Mouse (Mus musculus): ENCODE measurements at regions not wholly inside any gene's neighbourhood (a gene's known extent, or its start where the extent isn't known, plus 50 kb on each side); places are given as distances from the start of the nearest gene placed in this dataset.

DNA sequence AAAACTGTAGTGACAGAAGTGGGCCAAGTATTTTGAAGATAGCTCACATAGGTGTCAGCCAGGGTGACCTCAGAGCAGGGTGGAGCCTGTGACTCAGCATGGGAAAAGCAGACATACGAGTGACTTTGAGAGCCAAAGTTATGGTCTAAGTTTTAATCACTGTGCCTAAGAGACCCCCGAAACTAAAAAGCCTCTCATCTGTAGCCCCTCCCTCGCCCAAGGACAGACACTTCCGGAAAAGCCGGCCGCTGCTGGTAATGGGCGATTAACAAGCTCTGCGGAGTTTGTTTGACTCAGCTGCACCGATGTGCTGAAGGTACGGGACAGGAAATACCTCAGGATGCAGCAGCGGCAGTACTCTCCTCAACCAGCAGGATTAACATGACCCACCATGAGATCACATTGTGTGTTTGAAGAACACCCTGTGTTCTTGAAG is 182.1 kb upstream of the Foxn2 start:
- no peak for DNase-seq

DNA sequence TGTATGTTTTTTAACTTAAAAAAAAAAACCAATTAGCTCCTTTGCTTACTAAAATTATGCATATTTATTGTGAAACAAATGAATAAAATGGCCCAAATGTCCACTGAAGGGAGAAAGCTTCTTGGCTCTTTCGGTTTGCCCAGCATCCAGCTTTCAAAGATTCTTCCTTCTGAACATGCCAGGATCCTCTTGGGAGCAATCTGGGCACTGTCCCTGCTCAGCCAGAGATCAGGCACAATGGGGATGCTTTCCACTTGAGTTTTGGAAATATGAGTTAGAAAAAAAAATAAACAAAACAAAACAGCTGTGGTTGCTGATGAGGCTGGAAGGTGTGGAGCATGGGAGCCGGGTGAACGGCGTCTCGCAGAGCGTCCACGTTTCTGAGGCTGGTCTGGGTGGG is 180.3 kb upstream of the Foxn2 start:
- no peak for DNase-seq

DNA sequence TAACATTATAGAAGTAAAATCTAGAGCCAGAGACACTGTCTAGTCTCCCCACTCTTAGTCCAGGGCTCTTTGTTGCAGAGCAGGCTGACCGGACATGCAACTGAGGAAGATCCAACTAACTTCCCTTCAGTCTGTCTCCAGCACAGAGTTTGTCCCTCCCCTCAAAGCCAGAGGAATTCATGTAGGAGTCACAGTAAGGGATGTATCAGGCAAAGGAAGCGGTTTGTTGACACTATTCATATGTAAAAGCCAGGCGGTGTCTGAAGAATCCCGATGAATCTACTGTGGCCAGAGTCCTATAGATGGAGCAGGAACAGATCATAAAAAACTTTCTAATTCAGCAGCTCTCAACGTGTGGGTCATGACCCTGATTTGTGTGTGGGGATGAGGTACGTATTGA is 179.7 kb upstream of the Foxn2 start:
- no peak for DNase-seq

DNA sequence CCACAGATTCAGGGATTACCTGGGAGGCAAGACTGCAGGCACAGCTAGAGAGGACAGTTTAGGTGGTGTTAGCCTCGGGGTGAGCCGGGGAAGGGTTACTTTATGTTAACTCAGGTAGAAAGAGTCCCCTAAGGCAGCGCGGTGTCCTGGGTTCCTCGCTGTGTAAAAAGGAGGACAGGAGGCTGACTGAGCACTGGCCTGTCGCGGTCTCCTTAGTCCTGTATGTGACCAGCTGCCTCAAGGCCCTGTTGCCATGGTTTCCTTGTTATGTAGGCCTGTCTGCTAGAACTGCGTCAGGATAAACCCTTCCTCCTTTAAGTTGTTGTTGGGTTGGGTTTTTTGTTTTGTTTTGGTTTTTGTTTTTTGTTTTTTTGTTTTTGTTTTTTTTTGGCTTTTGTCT is 179.0 kb upstream of the Foxn2 start:
- DNase-seq = peak; percentile 53

DNA sequence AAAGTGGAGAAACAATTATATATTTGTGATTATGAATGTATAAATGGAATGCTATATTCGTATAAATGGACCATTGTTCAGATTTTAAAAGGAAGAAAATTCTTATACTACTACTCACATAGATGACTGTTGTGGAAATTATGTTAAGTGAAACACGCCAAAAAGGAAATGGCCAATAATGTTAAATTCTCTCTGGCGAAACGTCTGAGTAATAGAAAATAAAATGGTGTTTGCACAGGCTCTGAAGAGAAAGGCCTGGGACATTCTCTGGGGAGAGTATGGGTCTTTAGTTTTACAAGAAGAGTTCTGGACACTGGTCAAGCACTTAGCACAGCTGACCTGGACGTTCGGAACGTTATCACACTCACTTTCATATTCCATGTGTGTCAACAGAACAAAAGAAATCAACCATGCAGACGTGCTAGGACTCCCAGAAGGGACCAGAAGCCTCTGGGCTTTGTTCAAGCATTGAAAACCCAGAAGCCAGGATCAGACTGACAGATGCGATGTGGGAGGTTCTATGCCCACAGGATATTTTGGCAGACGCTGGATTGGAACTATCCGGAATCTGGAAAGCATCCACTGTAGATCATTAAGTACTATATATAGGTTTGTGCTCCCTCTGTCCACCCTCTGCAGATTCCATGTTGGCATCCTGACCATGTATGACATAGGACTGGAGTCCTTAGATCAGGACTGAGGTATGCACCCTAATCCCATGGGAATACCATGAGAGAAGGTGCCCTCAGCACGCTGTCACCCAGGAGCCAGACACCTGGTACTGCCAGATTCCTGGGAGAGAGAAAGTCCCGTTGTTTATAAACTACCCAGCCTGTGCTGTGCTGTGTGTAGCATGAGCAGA is 178.0 kb upstream of the Foxn2 start:
- no peak for DNase-seq

DNA sequence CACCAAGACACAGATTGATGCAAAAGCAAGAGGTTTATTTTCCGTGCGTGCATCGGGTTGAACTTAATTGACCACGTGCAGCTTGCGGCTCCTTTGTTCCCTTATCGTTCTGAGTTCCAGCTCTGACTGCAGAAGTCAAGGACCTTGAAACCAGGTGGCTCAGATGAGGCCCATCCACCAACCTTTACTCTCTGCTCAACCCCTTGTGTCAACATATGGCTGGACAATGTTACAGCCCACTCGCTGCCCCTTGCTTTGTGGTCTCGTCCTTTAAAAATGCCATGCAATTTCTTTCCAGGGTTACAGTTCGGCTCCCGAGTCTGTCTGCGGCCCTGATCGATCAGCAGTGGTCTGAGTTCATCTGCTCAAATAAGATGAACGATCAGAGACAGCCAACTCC is 175.2 kb upstream of the Foxn2 start:
- DNase-seq = no peak

DNA sequence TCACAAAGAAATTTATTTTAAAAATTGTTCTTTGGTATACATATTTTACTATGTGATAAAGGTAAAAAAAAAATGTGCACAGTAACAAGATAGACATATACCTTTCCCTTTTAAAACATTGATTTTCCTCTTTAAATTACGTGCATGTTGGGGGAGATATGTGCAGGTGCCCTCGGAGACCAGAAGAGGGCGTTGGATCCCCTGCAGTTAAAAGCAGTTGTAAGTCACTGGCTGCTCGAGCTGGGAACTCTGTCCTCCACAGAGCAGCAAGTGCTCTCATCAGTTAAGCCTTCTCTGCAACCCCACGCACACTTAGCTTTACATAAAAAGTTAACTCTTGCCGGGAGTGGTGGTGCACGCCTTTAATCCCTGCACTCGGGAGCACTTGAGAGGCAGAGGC is 172.3 kb upstream of the Foxn2 start:
- no peak for DNase-seq

DNA sequence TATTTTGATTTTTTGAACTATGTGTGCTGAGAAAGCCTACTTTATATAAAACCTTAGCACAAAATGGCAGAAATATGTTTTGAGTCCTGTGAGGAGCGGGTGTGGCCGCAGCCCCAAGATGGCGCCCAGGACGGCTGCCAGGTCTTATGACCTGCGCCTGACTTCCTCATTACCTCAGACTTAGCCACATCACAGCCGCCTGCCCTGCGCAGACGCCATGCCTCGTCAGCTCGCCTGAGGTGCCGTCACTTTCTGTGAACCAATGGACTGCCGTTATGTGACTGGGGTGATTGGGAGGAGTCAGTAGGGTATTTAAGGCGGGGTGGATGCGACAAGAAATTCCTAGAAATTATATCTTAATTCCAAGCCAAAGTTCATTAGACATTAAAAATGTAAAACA is 171.7 kb upstream of the Foxn2 start:
- DNase-seq = no peak

DNA sequence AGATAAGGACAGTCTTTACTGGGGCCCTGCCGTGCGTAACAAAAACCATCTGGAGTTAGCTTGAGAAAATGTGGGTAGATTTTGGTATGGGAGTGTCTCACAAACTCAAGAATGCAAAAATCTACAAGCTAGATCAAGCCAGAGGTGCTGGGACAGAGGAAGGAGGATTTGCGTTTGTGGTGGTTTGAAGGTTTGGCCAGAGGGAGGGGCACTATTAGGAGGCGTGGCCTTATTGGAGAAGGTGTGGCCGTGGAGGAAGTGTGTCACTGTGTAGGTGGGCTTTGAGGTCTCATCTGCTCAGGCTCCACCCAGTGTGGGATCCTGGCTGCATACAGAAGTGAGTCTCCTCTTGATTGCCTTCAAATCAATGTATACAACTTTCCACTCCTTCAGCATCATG is 169.6 kb upstream of the Foxn2 start:
- no peak for DNase-seq

DNA sequence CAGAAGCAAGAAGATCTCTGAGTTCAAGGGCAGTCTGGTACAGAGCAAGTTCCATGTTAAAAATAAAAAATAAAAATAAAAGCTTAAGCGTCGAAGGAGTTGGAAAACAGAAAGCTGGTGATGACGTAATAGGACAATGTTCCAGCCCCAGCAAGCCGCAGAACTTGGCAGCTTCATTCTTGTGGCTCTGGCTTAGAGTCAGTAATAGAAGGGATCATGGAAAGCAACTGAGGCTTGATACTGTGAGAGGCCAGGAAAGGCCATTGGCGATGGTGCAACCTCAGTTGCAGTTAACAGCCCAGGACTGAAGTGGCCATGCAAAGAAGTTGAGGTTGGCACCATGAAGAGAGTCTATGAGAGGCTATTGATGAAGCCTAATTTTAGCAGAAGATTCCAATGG is 168.3 kb upstream of the Foxn2 start:
- DNase-seq = no peak

DNA sequence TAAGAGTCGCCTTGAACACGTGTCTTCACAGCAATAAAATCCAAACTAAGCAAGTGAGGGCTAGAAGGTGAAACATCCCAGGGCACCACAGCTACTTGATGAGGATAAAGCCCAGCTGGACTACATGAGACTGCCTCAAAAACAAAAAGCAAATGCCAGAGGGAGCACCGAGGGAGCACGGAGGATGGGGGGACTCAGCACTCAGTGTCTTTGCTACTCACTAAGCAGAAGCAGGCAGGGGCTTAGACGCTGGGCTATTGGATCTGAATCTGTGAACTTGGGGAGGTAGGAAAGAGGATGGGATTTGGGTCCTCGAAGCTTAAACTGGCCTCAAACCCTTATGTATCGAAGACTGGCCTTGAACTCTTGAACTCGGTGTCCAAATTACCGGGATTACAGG is 167.0 kb upstream of the Foxn2 start:
- no peak for DNase-seq

DNA sequence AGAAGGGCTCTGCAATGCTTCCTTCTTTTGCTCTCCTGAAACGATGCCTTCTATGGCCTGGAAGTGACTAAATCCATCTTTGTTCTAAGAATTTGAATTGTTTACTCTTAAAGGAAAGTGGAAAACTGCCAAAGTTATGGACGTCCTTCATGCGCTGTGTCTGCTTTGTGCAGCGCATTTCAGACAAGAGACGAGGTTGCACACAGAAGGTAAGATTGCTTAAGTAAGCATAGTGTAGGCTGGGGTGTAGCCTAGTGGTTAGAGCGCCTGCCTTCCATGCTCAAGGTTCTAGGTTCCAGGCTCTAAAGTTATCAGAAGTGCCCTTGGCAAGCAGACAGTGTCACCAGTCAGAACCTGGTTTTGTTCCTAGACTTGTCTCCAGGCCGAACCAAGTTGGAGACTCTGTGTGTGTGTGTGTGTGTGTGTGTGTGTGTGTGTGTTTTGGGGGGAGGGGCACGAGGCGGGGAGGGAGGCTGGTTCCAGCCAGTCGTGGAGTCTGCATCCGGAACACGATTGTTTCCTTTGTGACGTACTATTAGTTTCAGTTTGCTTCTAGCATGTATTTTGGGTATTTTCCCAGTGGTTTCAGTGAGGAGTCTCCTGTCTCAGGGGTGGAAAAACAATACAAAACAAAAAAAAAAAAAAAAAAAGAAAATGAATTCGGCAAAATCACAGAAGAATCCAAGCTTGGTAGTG is 166.4 kb upstream of the Foxn2 start:
- DNase-seq = no peak

DNA sequence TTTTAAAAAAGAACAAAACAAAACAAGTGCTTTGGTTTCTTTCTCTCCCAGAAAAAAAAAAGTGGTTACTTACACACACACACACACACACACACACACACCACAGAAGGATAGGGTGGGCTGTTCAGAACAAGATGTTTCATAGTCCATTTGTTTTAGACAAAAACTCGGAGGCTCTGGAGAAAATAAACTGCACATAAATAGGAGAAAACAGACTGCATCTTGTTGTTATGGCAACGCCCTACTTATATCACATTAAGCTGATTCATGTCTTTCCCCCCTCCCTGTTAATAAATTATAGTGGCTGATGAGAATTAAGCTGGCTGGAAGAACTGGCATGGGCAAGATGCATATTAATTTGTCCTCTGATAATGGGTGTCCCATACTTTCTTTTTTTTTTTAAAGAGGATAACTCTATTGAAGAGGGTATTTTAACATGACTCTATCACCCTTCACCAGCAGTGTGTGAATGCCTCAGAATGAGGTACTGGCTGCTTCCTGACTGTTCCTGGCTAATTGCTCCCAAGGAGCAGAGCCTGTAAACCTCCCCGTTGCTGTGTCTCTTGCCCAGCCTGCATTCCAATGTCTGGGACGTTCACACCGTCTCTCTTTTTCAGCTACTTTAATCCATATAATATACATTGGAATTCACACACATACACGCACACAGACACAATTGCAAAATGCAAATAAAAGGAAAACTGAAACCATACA is 165.6 kb upstream of the Foxn2 start:
- DNase-seq = no peak

DNA sequence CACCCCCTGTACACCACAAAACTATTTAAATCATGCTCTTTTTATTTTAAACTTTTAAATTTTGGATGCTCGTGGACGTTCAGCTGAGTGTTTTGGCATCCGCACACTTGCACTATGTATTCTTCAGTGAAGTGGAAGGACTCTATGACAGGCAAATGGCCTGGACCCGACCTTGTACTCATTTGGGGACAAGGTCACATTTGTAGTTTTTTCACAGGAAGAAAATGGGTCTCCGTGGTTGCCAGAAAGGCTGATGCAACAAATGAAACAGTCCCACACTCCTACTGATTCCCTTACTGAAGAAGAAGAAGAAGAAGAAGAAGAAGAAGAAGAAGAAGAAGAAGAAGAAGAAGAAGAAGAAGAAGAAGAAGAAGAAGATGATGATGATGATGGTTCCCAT is 160.9 kb upstream of the Foxn2 start:
- no peak for DNase-seq

DNA sequence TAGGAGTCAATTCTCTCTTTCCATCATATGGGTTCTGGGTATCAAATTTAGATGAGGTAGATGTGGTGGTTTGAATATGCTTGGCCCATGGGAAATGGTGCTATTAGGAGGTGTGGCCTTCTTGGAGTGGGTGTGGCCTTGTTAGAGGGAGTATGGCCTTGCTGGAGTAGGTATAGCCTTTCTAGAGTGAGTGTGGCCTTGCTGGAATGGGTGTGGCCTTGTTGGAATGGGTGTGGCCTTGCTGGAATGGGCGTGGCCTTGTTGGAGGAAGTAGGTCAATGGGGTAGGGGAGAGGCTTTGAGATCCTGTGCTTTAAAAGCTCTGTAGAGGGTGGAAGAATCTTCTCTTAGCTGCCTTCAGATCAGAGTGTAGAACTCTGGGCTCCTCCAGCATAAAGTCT is 157.8 kb upstream of the Foxn2 start:
- no peak for DNase-seq

DNA sequence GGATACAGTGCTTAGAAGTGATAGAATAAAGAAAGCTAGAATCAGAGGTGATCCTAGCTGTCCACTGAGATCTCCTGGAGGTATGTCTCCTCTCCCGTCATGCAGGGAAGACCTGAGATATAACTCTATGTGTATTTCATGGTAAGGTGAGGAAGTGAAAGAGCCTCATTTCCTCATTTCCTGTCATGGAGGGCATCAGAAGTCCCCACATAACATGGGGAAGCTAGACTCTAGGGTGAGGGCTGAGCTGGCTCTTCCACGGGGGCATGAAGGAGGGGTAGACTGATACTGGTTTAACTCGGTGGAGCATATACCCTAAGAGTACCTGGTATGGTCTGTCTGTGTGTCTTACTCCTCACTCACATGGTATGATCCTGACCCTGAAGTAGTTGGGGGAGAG is 156.0 kb upstream of the Foxn2 start:
- DNase-seq = no peak

DNA sequence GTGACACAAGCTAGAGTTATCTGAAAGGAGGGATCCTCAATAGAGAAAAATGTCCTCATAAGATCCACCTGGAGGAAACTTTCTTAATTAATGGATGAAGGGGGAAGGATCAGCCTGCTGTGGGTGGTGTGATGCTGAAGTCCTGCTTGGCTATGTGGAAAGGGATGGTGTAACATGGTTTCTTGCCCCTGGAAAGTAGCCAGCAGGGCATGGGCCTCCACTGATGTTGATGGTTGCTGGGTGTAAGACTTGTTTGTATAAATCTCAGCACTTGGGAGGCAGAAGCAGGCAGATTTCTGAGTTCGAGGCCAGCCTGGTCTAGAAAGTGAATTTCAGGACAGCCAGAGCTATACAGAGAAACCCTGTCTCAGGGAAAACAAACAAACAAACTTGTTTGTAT is 152.7 kb upstream of the Foxn2 start:
- DNase-seq = no peak

DNA sequence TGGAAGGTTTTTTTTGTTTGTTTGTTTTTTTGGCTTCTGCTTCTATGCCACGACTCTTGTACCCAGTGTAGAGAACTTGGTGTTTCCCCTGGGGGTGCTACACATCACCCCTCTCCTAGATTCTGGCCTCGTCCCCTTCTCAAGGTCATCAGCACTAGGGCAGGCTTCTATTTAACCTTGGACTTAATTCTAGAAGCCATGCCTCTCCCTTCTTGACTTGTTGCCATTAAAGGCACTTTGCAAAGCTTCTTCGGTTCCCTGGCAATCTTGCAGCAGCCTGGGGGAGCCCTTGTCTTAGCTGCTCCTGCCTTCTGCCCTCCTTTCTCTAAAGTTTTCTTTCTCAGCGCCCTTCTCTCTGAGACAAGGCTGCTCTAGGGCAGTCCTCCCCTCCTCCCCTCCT is 143.0 kb upstream of the Foxn2 start:
- no peak for DNase-seq

DNA sequence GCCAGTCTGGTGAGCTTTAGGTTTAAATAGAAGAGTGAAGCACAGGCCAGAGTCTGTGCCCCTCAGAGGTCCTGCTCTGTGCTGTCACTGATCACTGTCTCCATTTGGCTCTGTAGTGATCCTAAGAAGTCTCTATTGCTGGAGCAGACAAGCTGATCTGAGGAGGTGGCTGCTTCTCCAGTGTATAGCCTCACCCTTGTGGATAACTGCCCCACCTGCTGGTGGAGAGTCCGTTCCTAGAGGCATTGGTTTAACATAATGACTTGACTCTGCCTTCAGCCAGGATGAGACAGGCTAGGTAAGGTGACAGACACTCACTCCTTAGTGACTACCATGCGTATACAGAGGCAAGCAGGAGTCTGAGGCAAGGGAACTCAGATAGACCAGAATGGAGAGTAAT is 136.5 kb upstream of the Foxn2 start:
- no peak for DNase-seq

DNA sequence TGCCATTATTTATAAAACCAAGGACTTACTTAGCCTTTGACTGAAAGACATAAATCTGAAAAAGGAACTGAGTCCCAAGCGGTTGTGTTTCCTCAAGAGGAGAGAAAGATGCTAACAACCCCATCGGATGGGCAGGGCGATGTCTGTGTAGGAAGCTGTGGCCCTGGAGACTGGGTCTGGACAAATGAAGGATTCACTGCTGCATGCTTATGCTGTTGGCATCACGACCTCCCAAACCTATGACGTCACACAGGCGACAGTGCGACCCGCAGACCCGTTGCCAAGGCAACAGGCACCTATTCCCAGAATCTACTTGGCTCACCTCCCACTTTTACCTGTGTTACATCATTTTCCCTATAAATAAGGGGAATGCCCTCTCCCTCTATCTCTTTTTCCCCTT is 135.3 kb upstream of the Foxn2 start:
- DNase-seq = no peak

DNA sequence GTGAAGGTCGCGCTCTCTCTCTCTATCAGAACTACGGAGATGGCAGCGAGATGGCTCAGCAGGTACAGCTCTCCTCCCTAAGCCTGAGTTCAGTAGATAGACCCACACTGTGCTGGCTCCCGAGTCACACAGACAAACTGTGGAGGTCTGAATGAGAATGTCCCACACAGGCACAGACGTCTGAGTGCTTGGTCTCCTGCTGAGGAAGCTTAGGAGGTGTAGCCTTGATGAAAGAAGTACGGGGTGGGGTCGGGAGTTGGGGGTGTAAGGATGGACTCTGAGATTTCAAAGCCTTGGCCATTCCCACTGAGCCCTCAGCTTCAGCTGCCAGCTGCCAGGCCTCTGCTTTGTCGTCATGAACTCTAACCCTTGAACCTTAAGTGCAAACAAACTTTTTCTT is 134.2 kb upstream of the Foxn2 start:
- DNase-seq = no peak

DNA sequence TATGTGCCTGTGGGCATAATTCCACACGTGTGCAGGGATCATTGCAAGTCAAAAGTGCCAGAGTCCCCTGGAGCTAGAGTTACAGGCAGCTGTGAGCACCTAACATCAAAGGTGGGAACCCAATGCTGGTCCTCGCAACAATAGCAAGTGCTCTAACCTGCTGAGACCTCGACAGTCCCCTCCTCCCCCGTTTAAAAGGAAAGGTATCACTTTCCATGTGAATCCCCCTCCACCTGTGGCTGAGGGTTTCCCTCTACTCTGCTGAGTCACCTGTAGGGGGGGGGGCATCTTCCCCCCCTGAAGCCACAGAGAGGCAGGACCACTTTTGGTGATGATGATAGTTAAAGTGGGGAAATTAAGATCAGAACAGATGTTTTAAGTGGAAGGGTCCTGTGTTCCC is 133.4 kb upstream of the Foxn2 start:
- no peak for DNase-seq

DNA sequence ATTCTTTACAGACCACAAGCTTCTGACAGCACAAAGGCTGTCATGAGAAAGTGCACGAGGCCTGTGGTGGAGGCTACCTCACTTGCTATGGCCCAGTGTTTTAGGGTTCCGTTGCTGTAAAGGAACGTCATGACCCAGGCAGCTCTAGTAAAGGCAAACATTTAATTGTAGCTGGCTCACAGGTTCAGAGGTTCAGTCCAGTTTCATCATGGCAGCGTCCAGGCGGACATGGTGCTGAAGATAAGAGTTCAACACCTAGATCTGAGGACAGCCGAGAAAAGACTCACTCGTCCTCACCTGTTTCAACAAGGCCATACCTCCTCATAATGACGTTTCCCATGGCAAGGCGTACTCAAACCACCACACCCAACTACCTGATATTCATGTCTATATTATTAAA is 132.7 kb upstream of the Foxn2 start:
- DNase-seq = no peak

DNA sequence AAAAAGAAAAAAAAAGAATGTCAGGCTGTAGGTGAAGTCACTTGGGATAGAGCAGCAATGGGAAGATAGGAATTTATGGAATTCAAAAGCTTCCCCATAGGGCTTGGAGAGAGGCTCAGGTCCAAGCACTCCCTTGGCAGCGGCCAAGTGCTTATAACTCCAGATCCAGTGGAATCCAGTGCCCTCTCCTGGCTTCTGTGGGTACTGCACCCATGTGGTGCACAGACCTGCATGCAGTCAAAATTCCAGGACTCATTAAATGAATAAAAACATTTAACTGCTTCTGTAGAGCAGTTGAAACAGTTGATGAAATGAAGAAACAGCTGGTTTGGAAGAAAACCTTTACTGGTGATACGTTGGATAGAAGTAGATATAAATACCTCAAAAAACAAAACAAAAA is 127.6 kb upstream of the Foxn2 start:
- no peak for DNase-seq
